Mouse (Mus musculus) testis, adult 2 months (tissue): ENCODE measurements around the gene H2afj. TPM values are rescaled to one million over a fixed set of nuclear protein-coding genes. Genes with fewer than 3 reads are reported as not detected.
A peak's percentile ranks its signal among the peaks of the same experiment; 100 is the strongest.

Experiments used
- H3K27ac ChIP-seq: fragments of 200-500 bp; 2 replicates; pipeline ENCODE4 v1.5.1; 2012; ENCODE audit warnings: low read depth, low read length; ENCODE audit not compliant: control insufficient read depth, insufficient read depth
- H3K27me3 ChIP-seq: fragments of 200-500 bp; 2 replicates; pipeline ENCODE4 v1.6.1; 2012; ENCODE audit warnings: mild to moderate bottlenecking, low read length, moderate library complexity; ENCODE audit not compliant: control insufficient read depth, insufficient read depth
- H3K36me3 ChIP-seq: fragments of 200-500 bp; 2 replicates; pipeline ENCODE4 v1.6.1; 2012; ENCODE audit warnings: mild to moderate bottlenecking, low read length; ENCODE audit not compliant: control insufficient read depth, insufficient read depth
- H3K4me1 ChIP-seq: fragments of 200-500 bp; 2 replicates; pipeline ENCODE4 v1.6.1; 2012; ENCODE audit warnings: low read length; ENCODE audit not compliant: control insufficient read depth, insufficient read depth
- H3K4me3 ChIP-seq: fragments of 200-500 bp; 2 replicates; pipeline ENCODE4 v1.5.1; 2012; ENCODE audit warnings: low read depth, mild to moderate bottlenecking, low read length, moderate library complexity, mixed read lengths; ENCODE audit not compliant: control insufficient read depth
- CTCF ChIP-seq: fragments of 200-500 bp; IDR thresholded peaks from 2 replicates; pipeline ENCODE4 v1.5.1; 2012; ENCODE audit warnings: low read depth, mild to moderate bottlenecking, inconsistent platforms, low read length, moderate library complexity; ENCODE audit not compliant: control insufficient read depth, insufficient read depth, insufficient replicate concordance
- POLR2A ChIP-seq: fragments of 200-500 bp; IDR thresholded peaks from 2 replicates; pipeline ENCODE4 v1.6.1; 2012; ENCODE audit warnings: low read depth, mild to moderate bottlenecking, inconsistent platforms, low read length, moderate library complexity; ENCODE audit not compliant: control insufficient read depth
- polyA plus RNA-seq: library from polyadenylated mRNA; depleted of rRNA; stranded (reverse); fragments of >200 nt; gene quantifications from 2 replicates; pipeline ENCODE4 v1.2.3, GENCODE M21; 2012; rRNA removed

Gene H2afj
- polyA plus RNA-seq = 34.2 and 47.7 TPM in 2 replicates

- H3K27me3 ChIP-seq = no peaks in the 10 kb centered on the region
- H3K27ac ChIP-seq = peak within 1 kb of the TSS; percentile 34
- H3K4me1 ChIP-seq = peaks cover 14% of the 10 kb centered on the region
- H3K36me3 ChIP-seq = no peaks in the 10 kb centered on the region
- TF ChIP-seq POLR2A (peak; percentile 74), CTCF (no peak)
- peak within 1 kb of the TSS; percentile 82 for H3K4me3 ChIP-seq
Measured at GRCm38 (mm10) chr6:136808014-136808417, at the start of gene H2afj. Gene H2afj, plus strand, starts transcription at chr6:136808244.

DNA sequence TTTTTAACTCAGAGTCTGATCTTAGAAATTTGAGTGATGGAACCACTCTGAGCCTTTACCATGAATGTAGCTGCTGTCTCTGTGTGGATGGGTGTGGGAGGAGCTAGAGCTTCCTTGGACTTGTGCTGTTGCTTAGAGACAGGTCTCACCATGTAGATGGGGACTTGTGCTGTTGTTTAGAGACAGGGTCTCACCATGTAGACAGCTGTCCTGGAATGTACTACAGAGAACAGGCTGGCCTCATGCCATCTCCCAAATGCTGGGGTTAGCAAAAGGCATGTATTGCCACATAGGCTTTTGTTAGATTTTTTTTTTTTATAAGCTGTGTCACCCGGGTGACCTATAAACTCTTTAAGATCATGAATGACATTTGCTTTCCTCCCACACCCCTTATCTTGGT lies 44.1 kb upstream of the H2afj start:
- no peak for TF ChIP-seq POLR2A
- no peaks in the 10 kb centered on the region for H3K4me1 ChIP-seq
- H3K4me3 ChIP-seq = no peak overlapping the region
- no peaks in the 10 kb centered on the region for H3K27me3 ChIP-seq
- no peak overlapping the region for H3K27ac ChIP-seq
- no peaks in the 10 kb centered on the region for H3K36me3 ChIP-seq

- TF ChIP-seq POLR2A = no peak
- TF ChIP-seq CTCF = no peak
- H3K4me3 ChIP-seq = no peak overlapping the region
- H3K4me1 ChIP-seq = no peaks in the 10 kb centered on the region
- H3K27me3 ChIP-seq = no peaks in the 10 kb centered on the region
- H3K27ac ChIP-seq = no peak overlapping the region
- H3K36me3 ChIP-seq = no peaks in the 10 kb centered on the region
Measured at GRCm38 (mm10) chr6:136769143-136769542, 38.9 kb upstream of the H2afj start.

DNA sequence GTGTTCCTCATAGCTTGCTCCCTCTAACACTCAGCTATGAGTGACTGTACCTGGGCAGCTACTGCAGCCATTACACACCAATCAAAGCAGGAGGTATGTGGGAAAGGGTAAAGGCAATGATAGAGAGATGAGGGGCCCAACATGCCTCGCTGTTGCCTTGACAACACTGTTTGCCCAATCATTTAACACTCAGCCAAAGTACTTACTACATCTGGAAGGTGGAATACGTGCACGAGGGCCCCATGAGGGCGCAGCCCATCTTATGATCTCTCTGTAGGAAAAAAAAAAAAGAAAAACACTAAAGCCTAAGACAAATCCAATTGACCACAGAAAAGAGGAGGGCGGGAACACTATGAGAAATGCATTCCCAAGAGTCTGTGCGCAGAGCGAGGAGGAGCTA lies 38.2 kb upstream of the H2afj start:
- Histone ChIP-seq H3K4me1 (no peaks in the 10 kb centered on the region), H3K27me3 (no peaks in the 10 kb centered on the region), H3K27ac (no peak overlapping the region), H3K36me3 (no peaks in the 10 kb centered on the region), H3K4me3 (no peak overlapping the region)
- TF ChIP-seq POLR2A = no peak
- no peak for TF ChIP-seq CTCF

DNA sequence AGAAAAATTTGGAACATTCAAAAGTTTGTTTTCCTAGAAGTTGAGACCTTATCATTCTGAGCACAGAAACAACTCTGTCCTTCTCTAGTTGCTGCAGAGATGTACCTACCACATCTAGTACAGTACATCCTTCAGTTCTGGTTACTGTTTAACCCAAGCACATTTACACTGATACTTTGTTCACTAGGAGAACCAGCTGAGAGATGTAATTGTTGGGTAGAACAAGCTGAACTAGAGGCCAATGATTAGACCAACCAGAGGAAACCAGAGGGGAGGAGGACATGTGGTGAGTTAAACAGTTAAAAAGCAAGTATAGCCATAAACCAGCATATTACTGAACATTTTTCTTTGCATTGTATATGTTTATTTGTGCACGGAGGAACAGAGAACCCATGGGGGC lies 31.7 kb upstream of the H2afj start:
- H3K36me3 ChIP-seq = no peaks in the 10 kb centered on the region
- peaks cover 5% of the 10 kb centered on the region for H3K4me1 ChIP-seq
- TF ChIP-seq POLR2A (no peak), CTCF (no peak)

GRCm38 (mm10) chr6:136781377-136781986 lies 26.6 kb upstream of the H2afj start, which contains the start of gene Gucy2c:
Gene Gucy2c, minus strand, starts transcription at chr6:136781765.
- no peak within 1 kb of the TSS for H3K27ac ChIP-seq
- H3K36me3 ChIP-seq = no peaks in the 10 kb centered on the region
- H3K4me1 ChIP-seq = peaks cover 7% of the 10 kb centered on the region
- H3K27me3 ChIP-seq = no peaks in the 10 kb centered on the region
- no peak for TF ChIP-seq CTCF
- no peak for TF ChIP-seq POLR2A
- H3K4me3 ChIP-seq = peak within 1 kb of the TSS; percentile 2

More for the DNA sequence above, 31.7 kb upstream of the H2afj start:
- Histone ChIP-seq H3K4me3 (no peak overlapping the region), H3K27ac (no peak overlapping the region), H3K27me3 (no peaks in the 10 kb centered on the region)

DNA sequence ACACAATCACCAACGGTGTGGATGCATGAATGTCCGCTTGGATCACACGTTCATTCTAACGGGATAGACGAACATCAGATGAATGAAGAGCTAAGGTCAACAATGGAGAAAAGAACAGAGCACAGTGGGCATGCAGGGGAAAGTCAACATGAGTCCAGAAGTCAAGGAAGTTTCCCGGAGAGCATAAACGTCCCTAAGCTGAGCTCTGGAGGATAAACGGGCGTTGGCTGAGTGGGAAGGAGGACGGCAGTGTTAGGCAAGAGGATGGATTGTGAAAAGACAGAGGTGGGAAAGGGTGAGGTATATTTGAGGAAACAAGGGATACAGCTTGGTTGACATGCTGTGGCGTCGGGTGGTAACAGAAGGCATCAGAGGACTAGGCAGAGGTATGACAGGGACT lies 25.9 kb upstream of the H2afj start:
- TF ChIP-seq POLR2A (no peak), CTCF (no peak)
- H3K4me1 ChIP-seq = peaks cover 7% of the 10 kb centered on the region
- H3K4me3 ChIP-seq = no peak overlapping the region
- H3K27ac ChIP-seq = no peak overlapping the region
- H3K36me3 ChIP-seq = no peaks in the 10 kb centered on the region
- no peaks in the 10 kb centered on the region for H3K27me3 ChIP-seq
